Mouse (Mus musculus): ENCODE results near the gene Ccdc125.

DNA sequence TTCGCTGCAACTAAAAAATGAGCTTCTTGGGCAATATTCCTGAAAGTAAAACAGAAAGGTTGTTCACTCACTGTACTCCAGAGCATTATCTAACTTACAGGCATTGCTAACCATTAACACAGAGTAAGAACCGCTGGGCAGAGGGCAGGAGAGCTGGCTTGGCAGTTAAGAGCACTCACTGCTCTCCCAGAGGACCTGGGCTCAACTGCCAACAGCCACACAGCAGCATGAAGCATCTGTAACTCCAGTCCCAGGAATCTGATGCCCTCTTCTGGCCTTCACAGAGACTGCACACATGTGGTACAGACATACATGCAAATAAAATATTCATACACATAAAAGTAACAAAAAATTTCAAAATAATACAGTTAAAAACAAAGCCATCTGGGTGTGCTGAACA is 34.0 kb downstream of the Ccdc125 start:
- TF ChIP-seq CTCF (IDR thresholded peaks at IDR 0.05; ENCODE audit: low read depth) (peak; percentile 36; the same call in 1 of the 2 replicates), EP300 (IDR thresholded peaks at IDR 0.05; ENCODE audit: low read depth) (no peak)

Data from liver, postnatal 0 days (tissue).